Mouse (Mus musculus) lung, postnatal 25 days (tissue): ENCODE measurements at regions not wholly inside any gene's neighbourhood (a gene's known extent, or its start where the extent isn't known, plus 50 kb on each side); places are given as distances from the start of the nearest gene placed in this dataset.
A peak's percentile ranks its signal among the peaks of the same experiment; 100 is the strongest.

Source experiments
- DNase-seq: peaks from one replicate; pipeline ENCODE4 v3.0.0; 2022; ENCODE audit warnings: low spot score

- DNase-seq = peak; percentile 14
Observed at GRCm38 (mm10) chr8:10825192-10825926, 182.9 kb downstream of the Irs2 start.

- DNase-seq = no peak
Observed at GRCm38 (mm10) chr8:10821901-10822300, 186.4 kb downstream of the Irs2 start.

- DNase-seq = no peak
Observed at GRCm38 (mm10) chr8:10814499-10814898, 193.8 kb downstream of the Irs2 start.

GRCm38 (mm10) chr8:10812060-10812670 lies 196.1 kb downstream of the Irs2 start:
- DNase-seq = no peak

- no peak for DNase-seq
Observed at GRCm38 (mm10) chr8:10807040-10807439, 201.2 kb downstream of the Irs2 start.

- DNase-seq = no peak
Observed at GRCm38 (mm10) chr8:10805405-10806151, 202.7 kb downstream of the Irs2 start.

GRCm38 (mm10) chr8:10804974-10805373 lies 203.3 kb downstream of the Irs2 start:
- peak; percentile 54 for DNase-seq

- peak; percentile 33 for DNase-seq
Observed at GRCm38 (mm10) chr8:10802003-10802402, 206.3 kb downstream of the Irs2 start.

GRCm38 (mm10) chr8:10801580-10801979 lies 206.7 kb downstream of the Irs2 start:
- peak; percentile 29 for DNase-seq

GRCm38 (mm10) chr8:10798444-10798843 lies 209.8 kb downstream of the Irs2 start:
- DNase-seq = no peak

- no peak for DNase-seq
Observed at GRCm38 (mm10) chr8:10794367-10795189, 213.7 kb downstream of the Irs2 start.

GRCm38 (mm10) chr8:10793670-10794366 lies 214.4 kb downstream of the Irs2 start:
- no peak for DNase-seq

- no peak for DNase-seq
Observed at GRCm38 (mm10) chr8:10788496-10789200, 219.6 kb downstream of the Irs2 start.

- peak; percentile 12 for DNase-seq
Observed at GRCm38 (mm10) chr8:10785801-10786200, 222.5 kb downstream of the Irs2 start.

GRCm38 (mm10) chr8:10785311-10785710 lies 222.9 kb downstream of the Irs2 start:
- no peak for DNase-seq

GRCm38 (mm10) chr8:10784481-10784880 lies 223.8 kb downstream of the Irs2 start:
- no peak for DNase-seq

- no peak for DNase-seq
Observed at GRCm38 (mm10) chr8:10781860-10782259, 226.4 kb downstream of the Irs2 start.

GRCm38 (mm10) chr8:10779636-10780035 lies 228.6 kb downstream of the Irs2 start:
- DNase-seq = no peak

- no peak for DNase-seq
Observed at GRCm38 (mm10) chr8:10775202-10776010, 232.9 kb downstream of the Irs2 start.

- DNase-seq = no peak
Observed at GRCm38 (mm10) chr8:10774778-10775177, 233.5 kb downstream of the Irs2 start.
